Mouse (Mus musculus) myocyte (in vitro differentiated cells): ENCODE data around the gene Arhgef7.

ENCODE experiments used
- CEBPB ChIP-seq: IDR thresholded peaks from 2 replicates; pipeline ENCODE4 v1.6.1; 2011; ENCODE audit warnings: mild to moderate bottlenecking, moderate library complexity; ENCODE audit not compliant: poor library complexity, insufficient read depth, severe bottlenecking
- E2F4 ChIP-seq: IDR thresholded peaks from one replicate; pipeline ENCODE4 v1.6.1; 2011; ENCODE audit warnings: mild to moderate bottlenecking, control low read depth, moderate library complexity; ENCODE audit not compliant: insufficient read depth
- MAX ChIP-seq: IDR thresholded peaks from one replicate; pipeline ENCODE4 v1.6.1; 2011; ENCODE audit warnings: low read depth, mild to moderate bottlenecking, control low read depth
- MYOD1 ChIP-seq, 3 experiments: IDR thresholded peaks; one replicate each; pipeline ENCODE4 v1.6.1; 2011; ENCODE audit warnings: control low read depth in 2 of 3, low read depth in 2 of 3, mild to moderate bottlenecking in 2 of 3, moderate library complexity in 1 of 3; ENCODE audit not compliant: insufficient read length in 2 of 3, control insufficient read depth in 1 of 3
- POLR2A ChIP-seq: IDR thresholded peaks from one replicate; pipeline ENCODE4 v1.6.1; 2011; ENCODE audit warnings: low read depth, mild to moderate bottlenecking, control low read depth, moderate library complexity; ENCODE audit not compliant: insufficient read length
- POLR2AphosphoS2 ChIP-seq: IDR thresholded peaks from one replicate; pipeline ENCODE4 v1.6.1; 2011; ENCODE audit warnings: low read depth, control low read depth; ENCODE audit not compliant: insufficient read length

DNA sequence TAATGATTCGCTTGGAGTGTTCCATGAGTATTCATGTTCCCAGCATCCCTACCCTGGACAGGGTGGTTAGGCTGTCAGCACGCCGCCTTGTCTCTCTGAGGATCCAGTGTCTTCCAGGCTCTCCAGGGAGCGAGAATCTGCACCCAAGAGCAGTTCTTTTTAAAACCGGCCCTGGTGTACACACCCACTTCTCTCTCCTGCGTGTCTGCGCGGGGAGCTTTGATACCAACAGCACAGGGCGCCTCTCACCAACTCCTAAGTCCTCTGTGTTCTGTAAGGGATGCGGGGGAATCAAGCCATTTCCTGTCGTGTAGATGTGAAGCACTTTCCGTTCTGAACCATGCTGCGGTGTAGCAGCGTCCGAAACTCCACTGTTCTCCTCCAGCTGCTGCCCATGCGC, 107.2 kb downstream of the Arhgef7 start:
- no peak for TF ChIP-seq POLR2A
- no peak for TF ChIP-seq MYOD1 (IDR thresholded peaks at IDR 0.05; ENCODE audit: control insufficient read depth in 1 of 3, insufficient read length in 2 of 3, low read depth in 2 of 3)
- TF ChIP-seq MAX: no peak
- no peak for TF ChIP-seq POLR2AphosphoS2
- no peak for TF ChIP-seq E2F4
- no peak for TF ChIP-seq CEBPB
